Mouse (Mus musculus): ENCODE measurements around the gene Sptbn4. TPM values are rescaled to one million over a fixed set of nuclear protein-coding genes. Genes with fewer than 3 reads are reported as not detected.

Sptbn4 gene
- polyA plus RNA-seq, 2 experiments: 0.06 TPM

- 20% methylated on average over 17 of the region's 17 CpGs for whole genome bisulfite sequencing (ENCODE audit: insufficient replicate concordance)
- Histone ChIP-seq H3K36me3 (replicated peaks; ENCODE audit: control insufficient read depth, insufficient read depth, low read depth) (no peaks in the 10 kb centered on the region), H3K4me2 (ENCODE audit: low read depth) (peak overlapping the region; percentile 52), H3K27ac (no peak overlapping the region), H3K27me3 (ENCODE audit: control insufficient read depth, insufficient read depth, low read length) (peaks cover 97% of the 10 kb centered on the region), H3K4me1 (replicated peaks; ENCODE audit: control insufficient read depth in 2 of 2, insufficient read depth in 2 of 2, low read length in 1 of 2) (peaks cover 0 to 10% of the 10 kb centered on the region in 2 experiments; a peak in 1 of 4 replicates), H3K4me3 (ENCODE audit: insufficient read depth in 1 of 2, low read depth in 2 of 2, low read length in 2 of 2) (peak overlapping the region in 1 of 2 experiments; percentile 33; a peak in 2 of 4 replicates), H3K9me3 (ENCODE audit: control insufficient read depth, low read length) (no peaks in the 10 kb centered on the region), H3K9ac (replicated peaks) (no peak overlapping the region)
- ATAC-seq (ENCODE audit: insufficient read depth) (no peak), DNase-seq (ENCODE audit: low read depth in 3 of 3, low spot score in 3 of 3) (no peak)
- no peak for TF ChIP-seq EP300 (IDR thresholded peaks at IDR 0.05; ENCODE audit: low read depth)
- TF ChIP-seq CTCF (IDR thresholded peaks at IDR 0.05; ENCODE audit: low read depth): no peak
Measured at GRCm38 (mm10) chr7:27329981-27330380, 117.5 kb downstream of the Sptbn4 start.

GRCm38 (mm10) chr7:27329326-27329947 is 118.0 kb downstream of the Sptbn4 start:
- Histone ChIP-seq H3K4me1 (replicated peaks; ENCODE audit: control insufficient read depth in 2 of 2, insufficient read depth in 2 of 2, low read length in 1 of 2) (peaks cover 0 to 10% of the 10 kb centered on the region in 2 experiments; a peak in 1 of 4 replicates), H3K27ac (no peak overlapping the region), H3K4me3 (ENCODE audit: insufficient read depth in 1 of 2, low read depth in 2 of 2, low read length in 2 of 2) (no peak overlapping the region), H3K9me3 (ENCODE audit: control insufficient read depth, low read length) (no peaks in the 10 kb centered on the region), H3K36me3 (replicated peaks; ENCODE audit: control insufficient read depth, insufficient read depth, low read depth) (no peaks in the 10 kb centered on the region), H3K4me2 (ENCODE audit: low read depth) (peak overlapping the region; percentile 19; the same call in 1 of the 2 replicates), H3K9ac (replicated peaks) (no peak overlapping the region), H3K27me3 (ENCODE audit: control insufficient read depth, insufficient read depth, low read length) (peaks cover 96% of the 10 kb centered on the region)
- 3% methylated on average over 44 of the region's 45 CpGs for WGBS (ENCODE audit: insufficient replicate concordance)
- DNase-seq (ENCODE audit: low read depth in 3 of 3, low spot score in 3 of 3) (no peak), ATAC-seq (ENCODE audit: insufficient read depth) (no peak)
- no peak for TF ChIP-seq EP300 (IDR thresholded peaks at IDR 0.05; ENCODE audit: low read depth)
- TF ChIP-seq CTCF (IDR thresholded peaks at IDR 0.05; ENCODE audit: low read depth): peak; percentile 76

- no peak overlapping the region for H3K4me2 ChIP-seq (ENCODE audit: low read depth)
- no peak overlapping the region for H3K9ac ChIP-seq (replicated peaks)
- TF ChIP-seq EP300 (IDR thresholded peaks at IDR 0.05; ENCODE audit: low read depth): no peak
- no peak for TF ChIP-seq CTCF (IDR thresholded peaks at IDR 0.05; ENCODE audit: low read depth)
- ATAC-seq (ENCODE audit: insufficient read depth): no peak
- no peak overlapping the region for H3K27ac ChIP-seq
- peaks cover 0 to 10% of the 10 kb centered on the region in 2 experiments; a peak in 1 of 4 replicates for H3K4me1 ChIP-seq (replicated peaks; ENCODE audit: control insufficient read depth in 2 of 2, insufficient read depth in 2 of 2, low read length in 1 of 2)
- H3K9me3 ChIP-seq (ENCODE audit: control insufficient read depth, low read length): no peaks in the 10 kb centered on the region
- H3K36me3 ChIP-seq (replicated peaks; ENCODE audit: control insufficient read depth, insufficient read depth, low read depth): no peaks in the 10 kb centered on the region
- WGBS (ENCODE audit: insufficient replicate concordance): 29% methylated on average over 16 of the region's 16 CpGs
- H3K4me3 ChIP-seq (ENCODE audit: insufficient read depth in 1 of 2, low read depth in 2 of 2, low read length in 2 of 2): no peak overlapping the region
- H3K27me3 ChIP-seq (ENCODE audit: control insufficient read depth, insufficient read depth, low read length): peaks cover 92% of the 10 kb centered on the region
- no peak for DNase-seq (ENCODE audit: low read depth in 3 of 3, low spot score in 3 of 3)
Measured at GRCm38 (mm10) chr7:27328648-27329047, 118.8 kb downstream of the Sptbn4 start.

GRCm38 (mm10) chr7:27328161-27328560 is 119.3 kb downstream of the Sptbn4 start:
- WGBS (ENCODE audit: insufficient replicate concordance): 53% methylated on average over 11 of the region's 11 CpGs
- no peak overlapping the region for H3K9ac ChIP-seq (replicated peaks)
- no peak overlapping the region for H3K27ac ChIP-seq
- ATAC-seq (ENCODE audit: insufficient read depth) (no peak), DNase-seq (ENCODE audit: low read depth in 3 of 3, low spot score in 3 of 3) (no peak)
- H3K9me3 ChIP-seq (ENCODE audit: control insufficient read depth, low read length): no peaks in the 10 kb centered on the region
- H3K36me3 ChIP-seq (replicated peaks; ENCODE audit: control insufficient read depth, insufficient read depth, low read depth): no peaks in the 10 kb centered on the region
- no peak for TF ChIP-seq CTCF (IDR thresholded peaks at IDR 0.05; ENCODE audit: low read depth)
- TF ChIP-seq EP300 (IDR thresholded peaks at IDR 0.05; ENCODE audit: low read depth): no peak
- peaks cover 0 to 10% of the 10 kb centered on the region in 2 experiments; a peak in 1 of 4 replicates for H3K4me1 ChIP-seq (replicated peaks; ENCODE audit: control insufficient read depth in 2 of 2, insufficient read depth in 2 of 2, low read length in 1 of 2)
- peaks cover 88% of the 10 kb centered on the region for H3K27me3 ChIP-seq (ENCODE audit: control insufficient read depth, insufficient read depth, low read length)
- no peak overlapping the region for H3K4me2 ChIP-seq (ENCODE audit: low read depth)
- H3K4me3 ChIP-seq (ENCODE audit: insufficient read depth in 1 of 2, low read depth in 2 of 2, low read length in 2 of 2): no peak overlapping the region

GRCm38 (mm10) chr7:27327500-27327899 is 120.0 kb downstream of the Sptbn4 start:
- Histone ChIP-seq H3K4me1 (replicated peaks; ENCODE audit: control insufficient read depth in 2 of 2, insufficient read depth in 2 of 2, low read length in 1 of 2) (peaks cover 0 to 10% of the 10 kb centered on the region in 2 experiments; a peak in 1 of 4 replicates), H3K9me3 (ENCODE audit: control insufficient read depth, low read length) (no peaks in the 10 kb centered on the region), H3K27ac (no peak overlapping the region), H3K9ac (replicated peaks) (no peak overlapping the region), H3K4me3 (ENCODE audit: insufficient read depth in 1 of 2, low read depth in 2 of 2, low read length in 2 of 2) (no peak overlapping the region), H3K4me2 (ENCODE audit: low read depth) (no peak overlapping the region), H3K27me3 (ENCODE audit: control insufficient read depth, insufficient read depth, low read length) (peaks cover 81% of the 10 kb centered on the region), H3K36me3 (replicated peaks; ENCODE audit: control insufficient read depth, insufficient read depth, low read depth) (no peaks in the 10 kb centered on the region)
- ATAC-seq (ENCODE audit: insufficient read depth): no peak
- 74% methylated on average over 8 of the region's 8 CpGs for WGBS (ENCODE audit: insufficient replicate concordance)
- no peak for DNase-seq (ENCODE audit: low read depth in 3 of 3, low spot score in 3 of 3)
- no peak for TF ChIP-seq EP300 (IDR thresholded peaks at IDR 0.05; ENCODE audit: low read depth)
- no peak for TF ChIP-seq CTCF (IDR thresholded peaks at IDR 0.05; ENCODE audit: low read depth)
